Mouse (Mus musculus): ENCODE results near the gene Sod1. TPM values are rescaled to one million over a fixed set of nuclear protein-coding genes. Genes with fewer than 3 reads are reported as not detected.
"Not testable (repeated sequence)": the region's sequence is repeated elsewhere in the genome, so short reads cannot be mapped to it uniquely, and the experiment has no call there.

The Sod1 gene
- polyA plus RNA-seq, 1 experiment, result 305 TPM

DNA sequence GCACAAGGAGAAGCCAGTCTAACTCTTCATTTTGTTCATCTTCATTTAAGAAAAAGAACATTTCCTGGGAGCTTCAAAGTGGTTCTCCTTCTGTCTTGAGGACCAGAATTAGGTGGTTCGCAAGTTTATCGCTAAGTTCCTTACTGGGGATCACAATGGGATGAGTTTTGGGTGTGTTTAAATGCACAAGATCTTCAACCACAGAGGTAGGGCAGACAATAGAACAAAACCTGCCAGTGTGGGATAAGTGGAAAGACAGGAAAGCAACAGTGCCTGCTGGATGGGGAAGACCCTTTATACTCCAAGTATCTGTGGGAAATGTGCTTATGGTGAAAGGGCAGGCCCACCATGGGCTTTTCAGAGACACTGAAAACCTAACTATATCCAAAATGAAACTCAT is 15.7 kb upstream of the Sod1 start:
- Histone ChIP-seq H3K4me3 (ENCODE audit: control insufficient read depth, insufficient read depth, low read length) (no peak overlapping the region), H3K4me1 (replicated peaks; ENCODE audit: control insufficient read depth, insufficient read depth, low read length) (no peaks in the 10 kb centered on the region), H3K27me3 (ENCODE audit: control insufficient read depth, insufficient read depth, low read length) (no peaks in the 10 kb centered on the region), H3K36me3 (ENCODE audit: control insufficient read depth, insufficient read depth, low read length) (no peaks in the 10 kb centered on the region), H3K27ac (ENCODE audit: control insufficient read depth, insufficient read depth, low read length) (no peak overlapping the region)
- 100% methylated on average over 2 of the region's 2 CpGs for WGBS
- no peak for DNase-seq
- TF ChIP-seq POLR2A (IDR thresholded peaks at IDR 0.05; ENCODE audit: control insufficient read depth, extremely low read depth, insufficient read depth, low read length, poor library complexity) (no peak), CTCF (IDR thresholded peaks at IDR 0.05; ENCODE audit: borderline replicate concordance, control insufficient read depth, extremely low read depth, insufficient read depth, low read length, poor library complexity) (no peak)

DNA sequence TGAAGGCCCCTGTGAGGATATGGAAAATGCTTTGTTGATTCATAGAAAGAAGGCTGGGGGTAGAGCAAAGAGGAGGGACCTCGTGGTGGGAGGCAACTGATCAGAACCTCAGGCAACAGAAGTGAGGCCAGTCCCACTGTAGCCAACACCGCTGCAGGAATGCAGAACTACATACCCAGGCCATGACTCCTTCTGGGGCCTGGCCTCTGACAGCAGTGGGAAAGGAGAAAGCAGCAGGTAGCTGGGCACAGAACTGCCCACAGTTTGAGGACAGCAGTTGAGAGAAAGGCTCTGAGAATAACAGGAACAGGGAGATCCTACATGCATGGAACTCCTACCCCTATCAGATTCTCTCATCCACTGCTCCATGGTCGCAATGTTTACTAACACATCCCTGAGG is 11.6 kb upstream of the Sod1 start:
- WGBS, result 79% methylated on average over 3 of the region's 3 CpGs
- TF ChIP-seq POLR2A (IDR thresholded peaks at IDR 0.05; ENCODE audit: control insufficient read depth, extremely low read depth, insufficient read depth, low read length, poor library complexity), result no peak
- TF ChIP-seq CTCF (IDR thresholded peaks at IDR 0.05; ENCODE audit: borderline replicate concordance, control insufficient read depth, extremely low read depth, insufficient read depth, low read length, poor library complexity), result no peak

DNA sequence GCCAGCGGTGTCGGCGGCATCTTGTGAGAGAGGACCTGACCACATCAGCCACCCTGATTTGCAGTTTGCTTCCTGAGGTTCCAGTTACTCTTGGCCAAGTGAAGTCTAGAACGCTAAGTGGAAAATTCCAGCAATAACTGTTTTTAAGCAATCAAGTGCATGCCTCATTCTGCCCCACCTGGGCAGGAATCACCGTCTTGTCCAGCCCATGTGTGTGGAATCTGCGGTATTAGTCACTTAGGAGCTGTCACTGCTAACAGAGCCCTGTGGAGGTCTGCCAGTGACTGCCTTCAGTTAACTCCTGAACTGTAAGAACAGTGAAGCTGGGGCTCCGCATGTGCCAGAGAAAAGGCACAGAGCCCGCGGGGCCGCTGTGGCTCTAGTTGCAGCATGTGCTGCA is 9.8 kb upstream of the Sod1 start:
- Histone ChIP-seq H3K4me1 (replicated peaks; ENCODE audit: control insufficient read depth, insufficient read depth, low read length) (no peaks in the 10 kb centered on the region), H3K36me3 (ENCODE audit: control insufficient read depth, insufficient read depth, low read length) (no peaks in the 10 kb centered on the region), H3K27ac (ENCODE audit: control insufficient read depth, insufficient read depth, low read length) (no peak overlapping the region), H3K27me3 (ENCODE audit: control insufficient read depth, insufficient read depth, low read length) (no peaks in the 10 kb centered on the region), H3K4me3 (ENCODE audit: control insufficient read depth, insufficient read depth, low read length) (no peak overlapping the region)
- DNase-seq, result no peak
- WGBS, result 89% methylated on average over 10 of the region's 10 CpGs
- no peak for TF ChIP-seq CTCF (IDR thresholded peaks at IDR 0.05; ENCODE audit: borderline replicate concordance, control insufficient read depth, extremely low read depth, insufficient read depth, low read length, poor library complexity)
- TF ChIP-seq POLR2A (IDR thresholded peaks at IDR 0.05; ENCODE audit: control insufficient read depth, extremely low read depth, insufficient read depth, low read length, poor library complexity), result no peak

More for the DNA sequence above, 11.6 kb upstream of the Sod1 start:
- no peaks in the 10 kb centered on the region for H3K27me3 ChIP-seq (ENCODE audit: control insufficient read depth, insufficient read depth, low read length)
- H3K4me1 ChIP-seq (replicated peaks; ENCODE audit: control insufficient read depth, insufficient read depth, low read length), result no peaks in the 10 kb centered on the region
- H3K4me3 ChIP-seq (ENCODE audit: control insufficient read depth, insufficient read depth, low read length), result no peak overlapping the region
- no peak for DNase-seq
- no peak overlapping the region for H3K27ac ChIP-seq (ENCODE audit: control insufficient read depth, insufficient read depth, low read length)
- H3K36me3 ChIP-seq (ENCODE audit: control insufficient read depth, insufficient read depth, low read length), result no peaks in the 10 kb centered on the region

DNA sequence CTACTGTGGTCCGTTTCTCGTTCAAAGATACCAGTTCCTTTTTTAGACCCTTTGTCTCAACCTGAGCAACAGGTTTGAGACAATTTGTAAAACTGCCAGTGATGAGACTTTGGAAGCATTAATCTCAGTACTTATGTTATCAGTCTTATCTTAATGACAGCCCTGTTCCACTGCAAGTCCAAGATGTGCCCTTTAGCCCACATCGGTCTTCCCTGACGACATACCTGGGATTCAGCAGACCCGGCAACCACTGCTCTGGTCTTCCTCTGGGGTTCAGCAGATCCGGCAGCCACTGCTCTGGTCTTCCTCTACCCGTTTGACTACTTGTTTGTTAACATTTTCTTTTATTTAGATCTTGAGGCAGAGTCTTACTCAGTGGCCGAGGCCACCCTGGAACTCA is 8.8 kb upstream of the Sod1 start:
- TF ChIP-seq CTCF (IDR thresholded peaks at IDR 0.05; ENCODE audit: borderline replicate concordance, control insufficient read depth, extremely low read depth, insufficient read depth, low read length, poor library complexity) (no peak), POLR2A (IDR thresholded peaks at IDR 0.05; ENCODE audit: control insufficient read depth, extremely low read depth, insufficient read depth, low read length, poor library complexity) (no peak)
- no peak for DNase-seq
- Histone ChIP-seq H3K27ac (ENCODE audit: control insufficient read depth, insufficient read depth, low read length) (no peak overlapping the region), H3K36me3 (ENCODE audit: control insufficient read depth, insufficient read depth, low read length) (no peaks in the 10 kb centered on the region), H3K4me3 (ENCODE audit: control insufficient read depth, insufficient read depth, low read length) (no peak overlapping the region), H3K27me3 (ENCODE audit: control insufficient read depth, insufficient read depth, low read length) (no peaks in the 10 kb centered on the region), H3K4me1 (replicated peaks; ENCODE audit: control insufficient read depth, insufficient read depth, low read length) (no peaks in the 10 kb centered on the region)
- WGBS, result 94% methylated on average over 8 of the region's 8 CpGs

DNA sequence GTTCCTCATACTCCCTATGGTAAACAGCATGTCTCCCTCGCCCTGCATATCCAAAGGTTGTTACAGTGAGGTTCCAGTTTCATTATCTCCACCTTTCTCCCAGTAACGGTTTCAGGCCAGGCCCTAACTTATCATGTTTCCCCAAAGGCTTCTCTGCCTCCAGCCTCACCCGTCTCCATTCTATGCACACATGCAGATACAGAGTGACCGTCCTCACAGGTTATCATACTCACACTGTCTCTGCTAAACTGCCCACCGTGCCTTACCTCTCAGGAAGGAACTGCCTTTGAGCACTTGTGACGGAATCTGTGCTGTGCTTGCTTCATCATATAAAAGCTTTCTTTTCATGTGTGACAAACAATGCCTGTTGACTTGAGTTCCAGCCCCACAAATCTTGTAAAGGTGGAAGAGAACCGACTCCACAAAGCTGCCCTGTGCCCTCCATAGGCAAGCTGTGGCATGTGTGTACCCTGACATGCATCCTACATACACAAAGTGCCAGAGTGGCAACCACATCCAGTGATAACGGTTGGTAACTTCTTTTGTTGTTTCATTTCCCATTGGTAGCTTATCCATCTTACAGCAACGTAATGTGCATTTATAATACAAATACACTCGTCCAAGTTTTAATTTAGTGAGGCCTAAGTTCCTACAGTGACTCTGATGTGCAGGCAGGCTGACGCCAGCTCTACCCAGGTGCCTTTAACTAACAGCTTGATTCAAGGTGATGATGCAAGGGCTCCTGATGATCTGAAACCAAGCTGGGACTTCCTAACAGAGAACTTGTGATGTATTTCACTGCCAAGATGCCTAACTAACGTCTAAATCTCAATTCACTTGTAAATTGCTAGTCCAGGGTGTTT is 6.8 kb upstream of the Sod1 start:
- DNase-seq, result no peak
- no peak overlapping the region for H3K4me3 ChIP-seq (ENCODE audit: control insufficient read depth, insufficient read depth, low read length)
- no peaks in the 10 kb centered on the region for H3K4me1 ChIP-seq (replicated peaks; ENCODE audit: control insufficient read depth, insufficient read depth, low read length)
- H3K27me3 ChIP-seq (ENCODE audit: control insufficient read depth, insufficient read depth, low read length), result no peaks in the 10 kb centered on the region
- H3K36me3 ChIP-seq (ENCODE audit: control insufficient read depth, insufficient read depth, low read length), result no peaks in the 10 kb centered on the region
- no peak for TF ChIP-seq CTCF (IDR thresholded peaks at IDR 0.05; ENCODE audit: borderline replicate concordance, control insufficient read depth, extremely low read depth, insufficient read depth, low read length, poor library complexity)
- no peak for TF ChIP-seq POLR2A (IDR thresholded peaks at IDR 0.05; ENCODE audit: control insufficient read depth, extremely low read depth, insufficient read depth, low read length, poor library complexity)
- 91% methylated on average over 12 of the region's 12 CpGs for WGBS
- no peak overlapping the region for H3K27ac ChIP-seq (ENCODE audit: control insufficient read depth, insufficient read depth, low read length)

DNA sequence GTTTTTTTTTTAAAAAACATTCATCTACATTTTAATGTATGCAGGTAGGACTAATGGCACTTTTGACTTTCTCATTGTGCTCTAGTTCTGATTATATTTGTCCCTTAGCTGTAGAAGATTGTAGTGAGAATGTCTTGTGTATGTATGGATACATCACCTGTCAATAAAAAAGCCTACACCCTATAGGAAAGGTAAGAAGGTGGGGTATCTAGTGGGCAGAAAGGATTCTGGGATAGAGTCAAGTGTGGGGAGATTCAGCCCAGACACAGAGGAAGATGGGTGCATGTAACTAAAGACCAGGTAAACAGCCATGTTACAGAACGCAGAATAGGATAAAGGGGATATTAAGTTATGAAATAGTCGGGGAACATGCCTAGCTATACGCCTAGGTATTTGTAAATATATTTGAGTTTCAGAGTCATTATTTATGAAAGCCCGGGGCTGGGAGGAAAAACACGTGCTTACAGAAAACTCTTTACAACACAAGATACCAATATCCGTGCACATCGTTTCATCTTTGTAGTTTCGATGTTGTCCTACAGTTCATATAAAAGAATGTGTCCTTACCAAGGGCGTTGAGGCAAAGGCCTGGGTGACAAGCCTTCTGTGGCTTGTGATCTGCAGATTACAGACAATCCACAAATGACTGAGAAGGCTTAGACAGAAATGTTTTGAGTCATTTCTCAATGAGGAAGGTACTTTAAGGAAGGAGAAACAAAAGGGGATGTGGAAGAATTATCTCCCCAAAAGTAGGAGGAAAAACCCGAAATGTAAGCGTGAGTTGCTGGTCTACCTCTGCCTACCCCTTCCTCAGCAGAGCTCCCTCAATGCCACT is 5.6 kb upstream of the Sod1 start:
- TF ChIP-seq POLR2A (IDR thresholded peaks at IDR 0.05; ENCODE audit: control insufficient read depth, extremely low read depth, insufficient read depth, low read length, poor library complexity) (no peak), CTCF (IDR thresholded peaks at IDR 0.05; ENCODE audit: borderline replicate concordance, control insufficient read depth, extremely low read depth, insufficient read depth, low read length, poor library complexity) (no peak)
- 89% methylated on average over 11 of the region's 11 CpGs for WGBS
- no peak overlapping the region for H3K4me3 ChIP-seq (ENCODE audit: control insufficient read depth, insufficient read depth, low read length)
- no peaks in the 10 kb centered on the region for H3K4me1 ChIP-seq (replicated peaks; ENCODE audit: control insufficient read depth, insufficient read depth, low read length)
- no peaks in the 10 kb centered on the region for H3K27me3 ChIP-seq (ENCODE audit: control insufficient read depth, insufficient read depth, low read length)
- H3K27ac ChIP-seq (ENCODE audit: control insufficient read depth, insufficient read depth, low read length), result no peak overlapping the region
- no peak for DNase-seq
- no peaks in the 10 kb centered on the region for H3K36me3 ChIP-seq (ENCODE audit: control insufficient read depth, insufficient read depth, low read length)

DNA sequence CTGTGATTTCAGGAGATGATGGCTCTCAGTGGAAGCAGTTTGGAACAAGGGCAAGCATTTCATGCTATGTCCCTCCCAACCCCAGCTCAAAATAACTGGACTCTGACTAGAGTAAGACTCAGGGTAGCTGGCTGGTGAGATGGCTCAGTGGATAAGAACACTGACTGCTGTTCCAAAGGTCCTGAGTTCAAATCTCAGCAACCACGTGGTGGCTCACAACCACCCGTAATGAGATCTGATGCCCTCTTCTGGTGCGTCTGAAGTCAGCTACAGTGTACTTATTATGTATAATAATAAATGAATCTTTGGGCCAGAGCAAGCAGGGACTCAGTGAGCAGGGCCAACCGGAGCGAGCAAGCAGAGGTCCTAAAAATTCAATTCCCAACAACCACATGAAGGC is 4.7 kb upstream of the Sod1 start:
- not testable (repeated sequence) for H3K36me3 ChIP-seq (ENCODE audit: control insufficient read depth, insufficient read depth, low read length)

More for the DNA sequence above, 4.7 kb upstream of the Sod1 start:
- not testable (repeated sequence) for H3K27ac ChIP-seq (ENCODE audit: control insufficient read depth, insufficient read depth, low read length); H3K4me1 ChIP-seq (replicated peaks; ENCODE audit: control insufficient read depth, insufficient read depth, low read length); H3K27me3 ChIP-seq (ENCODE audit: control insufficient read depth, insufficient read depth, low read length); DNase-seq; H3K4me3 ChIP-seq (ENCODE audit: control insufficient read depth, insufficient read depth, low read length)
- 93% methylated on average over 5 of the region's 5 CpGs for WGBS
